Mouse (Mus musculus) kidney, postnatal 36 days (tissue): ENCODE results near the gene Prkcd.
"Not testable (repeated sequence)": the region's sequence is repeated elsewhere in the genome, so short reads cannot be mapped to it uniquely, and the experiment has no call there.

ENCODE experiments used
- DNase-seq, 2 experiments: peaks; one replicate each; pipeline ENCODE4 v3.0.0; 2021 to 2022; ENCODE audit warnings: mixed read lengths in 2 of 2

The Prkcd gene

DNA sequence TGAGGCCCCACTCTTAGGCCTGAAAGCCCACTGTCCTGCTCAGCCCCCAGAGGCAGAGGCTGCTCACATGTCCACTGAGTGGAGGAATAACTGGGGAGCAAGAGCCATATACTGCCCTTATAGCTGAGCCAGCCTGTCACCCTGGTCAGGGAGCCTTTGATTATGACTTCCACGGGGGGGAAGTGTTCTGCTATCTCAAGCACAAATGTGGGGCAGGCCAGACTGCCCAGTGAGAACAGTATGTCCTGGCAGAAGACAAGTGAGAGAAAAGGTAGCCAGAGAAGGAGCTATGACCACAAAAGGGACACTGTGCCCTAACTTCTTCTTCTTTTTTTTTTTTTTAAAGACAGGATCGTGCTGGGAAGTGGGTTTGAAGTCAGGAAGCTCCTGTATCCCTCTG, 28.9 kb downstream of the Prkcd start:
- no peak for DNase-seq

DNA sequence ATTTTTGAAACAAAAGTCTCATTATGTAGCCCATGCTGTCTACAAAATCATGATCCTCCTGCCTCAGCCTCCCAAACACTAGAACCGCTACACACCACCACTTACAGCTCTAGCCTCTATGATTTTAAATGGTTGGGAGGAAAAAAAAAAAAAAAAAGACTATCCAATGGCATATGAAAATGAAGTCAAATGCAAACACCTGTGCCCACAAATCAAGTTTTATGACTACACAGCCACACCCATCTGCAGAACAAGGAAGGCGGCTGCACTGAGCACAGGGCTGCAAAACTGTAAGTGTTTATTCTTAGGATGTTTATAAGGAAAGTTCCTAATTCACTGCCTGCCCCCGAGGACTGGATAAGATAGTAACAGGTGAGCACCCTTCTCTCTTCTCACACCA, 29.6 kb downstream of the Prkcd start:
- no peak for DNase-seq

DNA sequence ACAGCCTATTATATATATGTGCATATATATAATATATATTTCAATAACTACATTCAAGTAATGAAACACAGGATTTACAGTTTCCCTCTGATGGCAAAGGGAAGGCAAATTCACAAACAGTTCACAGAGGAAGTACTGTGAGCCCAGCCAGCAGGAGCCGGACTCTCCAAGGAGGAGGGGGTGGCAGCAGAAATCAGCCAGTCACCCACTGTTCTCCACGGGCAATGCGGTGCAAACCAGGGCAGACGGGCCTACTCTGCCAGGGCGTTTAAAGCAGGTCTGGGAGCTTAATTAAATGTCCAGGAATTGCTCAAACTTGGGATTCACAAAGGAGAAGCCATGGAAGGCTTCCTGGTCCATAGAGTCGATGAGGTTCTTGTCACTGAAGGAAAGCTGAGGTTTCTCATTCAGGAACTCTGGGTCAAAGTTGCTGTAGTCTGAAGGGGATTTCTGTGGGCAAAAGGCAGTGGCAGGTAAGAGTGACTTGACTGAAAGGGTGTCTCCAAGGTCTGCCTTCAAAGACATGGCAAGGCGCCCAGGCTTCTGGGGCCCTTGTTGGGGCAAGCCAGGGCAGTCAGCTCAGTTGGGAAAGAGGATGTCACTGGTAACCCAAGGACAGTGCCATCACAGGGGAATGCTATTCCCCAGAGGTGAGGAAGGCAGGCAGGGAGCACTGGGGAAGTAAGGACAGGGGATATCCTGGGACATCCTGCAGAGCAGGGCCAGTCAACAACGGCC, 30.3 kb downstream of the Prkcd start:
- peak in 1 of 2 experiments; percentile 49 for DNase-seq

DNA sequence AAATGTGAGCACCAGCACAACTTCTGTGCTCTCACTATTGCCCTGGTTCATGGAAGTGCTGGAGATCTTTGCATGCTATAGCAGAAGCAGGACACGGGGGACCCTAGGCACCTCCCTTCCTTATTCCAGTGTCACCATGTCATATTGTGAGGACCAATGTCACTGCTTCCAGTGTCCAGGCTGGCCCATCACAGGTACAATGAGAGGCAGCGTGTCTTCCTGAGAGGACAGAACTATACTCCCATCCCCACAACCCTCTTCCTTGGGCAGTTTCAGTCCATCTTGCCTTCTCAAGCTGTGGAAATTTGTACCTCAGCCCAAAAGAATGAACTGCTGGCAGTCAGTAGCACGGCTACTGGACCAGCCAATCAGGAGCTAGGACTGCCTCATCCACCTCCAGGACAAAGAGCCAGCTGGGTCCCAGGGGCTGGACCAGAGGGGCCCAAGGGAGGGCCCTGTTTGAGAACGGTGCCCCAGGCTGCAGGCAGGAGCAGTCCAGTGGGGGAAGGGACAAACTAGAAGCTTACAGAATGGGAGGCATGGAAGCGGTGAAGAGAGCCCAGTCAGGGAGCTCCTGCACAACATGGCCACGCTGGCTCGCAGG, 31.8 kb downstream of the Prkcd start:
- peak; percentile 32 to 36 for DNase-seq

DNA sequence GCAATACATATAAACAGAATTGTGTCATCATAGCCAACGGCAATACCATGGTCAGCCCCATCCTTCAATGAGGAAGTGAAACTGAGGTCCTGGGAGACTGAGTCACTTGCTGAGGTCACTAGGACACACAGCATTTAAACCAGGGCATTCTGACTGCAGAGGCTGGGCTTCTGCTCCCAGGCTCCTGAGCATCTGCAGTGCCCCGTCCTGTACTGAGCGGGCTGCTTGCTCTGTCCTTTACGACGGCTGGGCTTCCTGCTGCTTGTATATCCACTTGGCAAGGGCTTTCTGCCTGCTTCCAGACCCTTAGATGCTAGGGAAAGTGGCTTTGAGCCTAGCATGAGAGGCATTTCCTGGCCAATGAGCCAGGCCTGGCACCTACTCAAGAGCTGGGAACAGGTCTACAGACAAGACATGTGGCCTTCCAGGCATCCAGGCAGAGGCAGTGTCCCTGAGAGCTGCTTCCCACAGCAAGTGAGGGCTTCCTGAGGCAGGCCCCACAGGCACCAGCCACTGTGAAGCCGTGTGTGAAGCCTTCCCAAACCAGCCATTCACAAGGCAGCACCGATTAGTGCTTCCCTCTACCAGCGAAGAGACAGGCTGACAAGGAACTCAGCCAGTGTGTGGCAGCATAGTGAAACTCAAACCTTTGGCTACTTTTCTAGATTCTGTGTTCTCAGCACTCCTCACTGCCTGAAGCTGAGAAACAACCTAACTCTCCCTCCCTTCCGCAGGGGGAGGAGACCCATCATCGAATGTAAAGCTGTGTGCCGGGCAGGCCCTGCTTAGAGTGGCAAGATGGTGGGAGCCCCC, 32.5 kb downstream of the Prkcd start:
- peak; percentile 61 to 72 for DNase-seq

DNA sequence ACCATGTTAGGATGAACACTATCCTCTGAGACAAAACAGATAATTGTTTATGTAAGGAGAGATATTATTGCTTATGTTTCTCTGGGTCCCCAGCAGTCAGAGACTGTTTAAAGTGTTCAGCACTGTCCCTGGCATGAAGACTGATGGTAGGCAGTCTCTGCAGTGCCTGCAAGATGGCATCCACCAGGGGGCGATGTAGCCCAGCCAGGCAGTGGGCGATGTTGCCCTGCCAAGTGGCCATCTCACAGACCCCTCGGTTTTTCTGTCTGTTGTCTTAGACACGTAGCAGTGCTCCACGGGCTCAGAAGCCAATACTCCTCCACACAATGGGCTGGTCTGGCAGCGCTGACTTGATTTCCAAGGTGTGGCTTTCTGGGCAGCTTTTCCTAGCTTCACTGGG, 34.6 kb downstream of the Prkcd start:
- DNase-seq, result peak; percentile 76 to 93

DNA sequence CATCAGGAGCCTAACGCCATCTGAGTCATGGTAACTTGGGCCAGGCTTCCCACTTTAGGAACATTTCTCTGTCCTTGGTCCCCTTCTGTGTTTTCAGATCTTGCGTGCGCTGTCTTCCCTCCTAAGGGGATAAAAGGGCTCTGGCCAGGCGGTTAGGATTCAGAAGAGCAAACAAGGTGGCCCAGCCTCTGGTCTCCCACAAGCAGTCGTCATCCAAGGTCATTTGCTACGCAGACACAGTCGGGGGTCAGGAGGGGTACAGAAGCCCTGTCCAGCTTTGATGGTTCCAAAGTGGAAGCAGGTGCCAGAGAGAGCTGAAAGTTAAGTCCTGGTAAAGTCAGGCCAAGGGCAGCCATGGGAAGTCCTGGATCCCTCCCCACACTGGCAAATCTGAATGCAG, 35.1 kb downstream of the Prkcd start:
- no peak for DNase-seq

DNA sequence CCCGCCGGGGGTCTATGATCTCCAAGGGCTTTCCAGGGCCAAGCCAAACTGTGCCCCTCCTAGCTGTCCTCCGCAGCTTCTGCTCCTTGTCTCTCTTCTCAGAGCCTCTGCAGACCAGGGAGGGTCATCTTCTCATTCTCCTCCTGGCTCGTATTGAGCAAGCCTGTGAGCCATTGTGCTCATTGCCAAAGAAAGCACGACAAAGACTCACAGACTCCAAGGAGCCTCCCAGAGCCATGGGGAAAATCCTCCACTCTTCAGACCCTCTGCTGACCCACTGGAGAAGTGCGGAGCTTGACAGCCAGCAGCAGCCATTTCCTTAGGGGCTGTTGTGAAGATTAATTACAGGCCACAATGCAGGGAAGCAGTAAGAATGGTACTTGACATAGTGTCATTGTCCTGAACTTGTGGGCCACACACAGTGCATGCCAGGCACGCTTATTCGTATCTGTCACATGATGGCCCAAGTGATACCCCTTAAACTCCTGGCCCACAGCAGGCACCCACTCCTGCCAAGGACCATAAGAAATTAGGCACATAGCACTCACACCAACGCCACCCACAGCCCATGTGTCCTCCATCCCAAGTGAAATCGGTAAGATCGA, 35.9 kb downstream of the Prkcd start:
- no peak for DNase-seq

DNA sequence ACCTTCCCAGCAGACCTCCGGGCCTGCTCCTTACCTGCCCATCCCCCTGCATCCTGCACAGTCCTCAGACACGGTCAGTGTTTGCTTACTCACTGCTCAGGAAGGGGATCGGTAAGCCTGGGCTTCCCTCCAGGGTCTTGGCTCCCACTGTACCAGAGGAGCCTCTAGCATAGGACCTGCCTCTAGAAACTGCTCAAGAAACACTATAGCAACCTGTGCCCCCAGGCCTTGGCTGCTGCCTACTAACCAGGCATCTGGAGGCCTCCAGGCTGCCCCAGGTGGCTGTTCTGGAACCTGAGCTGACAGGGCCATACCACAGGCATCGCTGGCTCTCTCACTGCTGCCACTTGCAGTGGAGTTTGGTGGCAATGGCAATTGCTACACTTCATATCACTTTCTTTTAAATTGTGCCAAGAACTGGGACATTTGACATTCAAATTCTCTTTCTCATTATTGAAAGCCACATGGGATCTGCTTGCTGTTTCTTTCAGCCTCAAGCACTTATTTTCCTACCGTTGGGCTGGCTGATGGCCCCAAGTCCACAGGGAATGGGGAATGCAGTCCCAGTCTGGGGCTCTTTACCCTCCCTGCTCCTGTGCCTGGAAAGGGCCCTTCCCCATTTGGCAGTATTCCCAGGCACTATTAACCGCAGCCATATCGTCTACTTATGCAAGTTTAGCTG, 39.1 kb downstream of the Prkcd start:
- DNase-seq, result no peak

DNA sequence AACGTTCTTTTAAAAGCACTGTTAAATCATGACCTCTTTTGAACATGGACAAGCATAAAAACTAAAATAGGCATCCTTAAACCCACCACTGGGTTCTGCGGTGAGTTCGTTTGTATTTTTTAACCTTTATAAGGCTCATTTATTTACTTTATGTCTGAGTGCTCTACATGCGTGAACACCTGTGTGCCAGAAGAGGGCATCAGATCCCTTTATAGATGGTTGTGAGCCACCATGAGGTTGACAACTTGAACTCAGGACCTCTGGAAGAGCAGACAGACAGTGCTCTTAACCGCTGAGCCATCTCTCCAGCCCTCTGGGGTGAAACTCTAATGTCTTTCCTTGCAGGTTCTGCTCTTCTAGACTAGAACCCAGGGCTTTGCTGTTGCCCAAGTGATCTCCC, 40.7 kb downstream of the Prkcd start:
- no peak for DNase-seq

DNA sequence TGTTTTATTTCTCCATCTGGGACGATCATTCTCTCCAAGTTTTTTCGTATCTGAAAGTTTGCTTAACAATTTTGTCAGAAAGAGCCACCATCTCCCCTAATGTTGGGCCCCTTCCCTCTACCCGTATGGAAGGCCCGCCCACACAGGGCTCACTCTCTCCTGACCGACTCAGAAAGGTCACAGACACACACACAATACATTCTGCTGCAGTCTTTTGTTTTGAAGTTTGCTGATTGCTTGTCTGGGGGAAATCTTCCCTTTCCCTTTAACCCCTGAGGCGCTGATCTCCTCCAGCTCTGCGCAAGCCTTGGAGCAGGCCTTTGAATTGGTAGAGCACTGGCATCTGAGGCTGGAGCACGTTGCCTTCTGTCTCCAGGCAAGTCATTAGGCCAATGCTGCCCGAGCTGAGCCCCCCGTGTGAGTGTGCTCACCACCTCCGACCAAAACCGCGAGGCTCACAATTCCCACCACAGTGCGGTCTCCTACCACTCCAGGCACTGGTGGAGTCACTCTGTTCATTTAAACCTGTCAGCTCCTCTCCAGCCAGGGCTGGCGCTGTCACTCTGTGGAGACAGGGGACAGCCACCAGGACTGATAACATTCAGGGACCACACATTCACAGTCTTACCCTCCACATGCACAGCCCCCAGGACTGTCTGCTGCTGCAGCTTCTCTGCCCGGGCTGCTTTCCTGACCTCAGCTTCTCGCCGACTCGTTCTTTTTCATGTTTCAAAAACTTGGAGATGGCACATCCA, 41.3 kb downstream of the Prkcd start:
- no peak for DNase-seq

DNA sequence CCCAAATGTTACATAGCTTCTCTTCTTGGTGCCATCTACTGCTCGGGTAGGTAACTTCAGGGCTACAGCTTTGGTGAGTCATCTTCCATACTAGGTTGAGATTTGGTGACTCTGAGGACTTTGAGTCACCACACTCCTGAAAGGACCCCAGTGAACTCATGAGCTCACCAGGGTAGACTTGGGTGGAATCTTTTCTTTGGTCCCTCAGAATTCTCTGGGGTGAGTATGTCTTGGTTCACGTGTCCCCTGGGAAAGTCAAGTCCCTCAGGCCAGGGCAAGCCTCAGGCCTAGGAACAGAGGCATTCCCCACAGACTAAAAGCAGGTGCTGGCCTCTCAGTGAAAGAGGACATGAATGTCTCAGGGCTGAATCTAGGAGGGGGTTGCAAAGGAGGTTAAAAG, 41.9 kb downstream of the Prkcd start:
- DNase-seq, result no peak

DNA sequence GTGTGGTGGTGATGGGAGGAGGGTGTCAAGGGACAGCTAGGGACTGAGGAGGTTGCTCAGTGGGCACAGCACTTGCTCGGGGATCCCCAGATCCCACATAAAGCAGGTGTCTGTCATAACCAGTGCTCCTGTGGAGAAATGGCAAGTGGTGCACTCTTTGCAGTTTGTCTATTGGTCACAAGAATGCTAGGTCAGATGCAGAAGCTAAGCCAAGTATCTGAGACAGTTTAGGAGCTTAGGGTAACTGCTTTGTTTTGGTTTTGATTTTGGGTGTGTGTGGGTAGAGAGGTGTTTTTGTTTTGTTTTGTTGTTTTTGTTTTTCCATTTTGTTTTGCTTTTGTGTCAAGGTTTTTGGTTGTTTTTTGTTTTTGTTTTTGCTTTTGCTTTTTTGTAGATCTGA, 44.8 kb downstream of the Prkcd start:
- DNase-seq, result no peak

DNA sequence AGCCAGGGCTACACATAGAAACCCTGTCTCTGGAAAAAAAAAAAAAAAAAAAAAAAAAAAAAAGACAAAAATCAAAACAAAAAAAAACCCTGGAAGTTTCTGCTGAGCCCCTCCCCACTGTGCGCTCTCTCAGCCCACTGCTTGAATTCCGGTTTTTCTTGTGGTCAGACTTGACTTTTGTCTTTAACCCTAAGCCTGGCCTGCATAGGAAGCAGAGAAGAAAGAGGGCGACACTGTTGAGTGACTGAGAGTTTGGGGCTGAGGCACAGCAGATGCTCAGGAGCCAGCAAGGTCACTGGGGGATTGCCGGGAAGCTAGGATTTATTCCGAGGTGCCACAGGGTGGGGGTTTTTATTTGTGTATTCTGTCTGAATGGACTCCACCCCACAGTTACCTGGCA, 46.1 kb downstream of the Prkcd start:
- DNase-seq, result no peak

DNA sequence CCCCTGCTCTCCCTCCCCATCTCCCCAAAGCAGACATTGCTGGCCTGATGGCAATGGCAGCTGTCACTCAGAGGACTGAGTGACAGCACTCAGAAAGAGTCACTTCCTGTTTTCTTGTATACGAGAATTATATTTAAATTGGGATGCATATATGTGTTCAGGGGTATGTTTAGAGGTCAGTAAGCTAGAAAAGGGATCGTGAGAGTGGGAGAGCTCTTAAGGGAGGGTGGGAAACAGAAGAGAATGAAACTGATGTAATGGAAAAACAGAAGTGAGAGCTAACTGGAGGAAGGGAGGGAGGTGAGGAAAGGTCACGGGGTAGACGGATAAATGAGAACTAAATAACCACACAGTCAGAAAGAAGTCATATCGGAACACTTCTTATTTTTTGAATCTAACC, 46.8 kb downstream of the Prkcd start:
- no peak for DNase-seq

DNA sequence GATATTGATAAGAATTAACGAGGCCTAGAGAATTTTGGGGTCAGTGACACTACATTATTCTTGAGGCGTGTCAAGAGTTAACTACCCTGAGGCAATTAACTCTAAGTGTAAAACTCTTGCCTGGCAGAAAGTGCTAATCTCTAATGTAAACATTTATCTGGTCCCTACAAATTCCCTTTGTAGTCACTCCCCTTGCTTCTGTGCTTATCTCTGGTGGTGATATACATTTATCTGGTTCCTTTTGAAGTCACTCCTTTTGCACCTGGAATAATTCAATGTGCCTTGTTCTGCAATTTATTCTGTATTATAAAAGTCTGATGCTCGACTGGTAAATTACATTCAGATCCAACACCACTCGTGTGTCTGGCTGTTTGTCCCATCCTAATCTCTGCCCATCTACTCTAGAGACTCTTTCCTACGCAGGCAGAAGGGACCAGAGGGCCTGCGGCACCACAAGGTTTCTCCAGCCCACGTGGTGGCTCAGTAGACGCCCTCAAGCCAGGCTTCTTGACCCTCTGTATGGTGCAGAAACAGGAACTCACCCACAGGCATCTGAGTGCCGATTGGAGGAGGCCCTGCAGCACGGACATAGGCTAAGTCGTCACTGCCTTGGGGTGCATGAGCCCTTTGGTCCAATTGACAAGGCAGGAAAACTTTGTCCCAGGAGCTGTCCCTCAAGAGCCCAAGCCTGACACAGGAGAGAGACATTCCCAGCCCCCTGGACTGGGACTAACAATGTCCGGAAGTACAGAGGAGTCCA, 48.5 kb downstream of the Prkcd start:
- not testable (repeated sequence) for DNase-seq

DNA sequence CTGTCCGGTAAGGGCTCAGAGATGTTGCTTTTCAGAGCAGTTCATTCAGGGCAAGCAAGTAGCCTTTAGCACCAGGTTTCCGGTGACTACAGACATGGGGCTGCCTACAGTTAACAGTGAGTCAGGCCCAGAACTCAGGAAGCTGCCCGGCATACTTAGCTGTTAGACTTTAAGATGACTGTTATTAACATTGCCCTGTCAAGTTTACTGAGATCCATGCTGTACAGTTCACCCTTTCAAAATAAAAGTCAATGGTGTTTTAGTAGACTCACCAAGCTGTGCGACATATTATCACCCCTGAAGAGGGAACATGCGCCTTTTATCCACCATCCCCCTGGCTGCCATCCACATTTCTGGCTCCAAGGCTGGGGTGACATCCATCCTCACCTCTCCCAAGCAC, 49.8 kb downstream of the Prkcd start:
- DNase-seq, result no peak

DNA sequence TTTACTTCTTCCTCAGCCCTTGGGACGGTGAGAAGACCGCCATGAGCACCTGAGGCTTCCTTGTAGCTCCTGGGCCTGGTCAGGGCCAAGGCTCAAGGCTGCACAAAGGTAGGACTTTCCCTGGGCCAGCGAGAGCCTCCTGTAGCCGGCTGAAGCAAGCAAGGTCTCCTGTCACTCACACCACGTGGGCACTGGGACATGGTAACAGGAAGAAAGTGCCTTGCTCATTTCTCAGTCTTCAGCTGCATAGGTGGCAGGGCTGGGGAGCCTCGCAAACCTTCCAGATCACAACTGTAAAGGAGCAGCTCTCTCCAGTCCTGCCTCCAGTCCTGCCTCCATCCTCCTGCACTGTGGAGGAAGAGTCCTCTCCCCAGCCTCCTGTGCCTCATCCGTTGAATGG, 50.2 kb downstream of the Prkcd start:
- no peak for DNase-seq

DNA sequence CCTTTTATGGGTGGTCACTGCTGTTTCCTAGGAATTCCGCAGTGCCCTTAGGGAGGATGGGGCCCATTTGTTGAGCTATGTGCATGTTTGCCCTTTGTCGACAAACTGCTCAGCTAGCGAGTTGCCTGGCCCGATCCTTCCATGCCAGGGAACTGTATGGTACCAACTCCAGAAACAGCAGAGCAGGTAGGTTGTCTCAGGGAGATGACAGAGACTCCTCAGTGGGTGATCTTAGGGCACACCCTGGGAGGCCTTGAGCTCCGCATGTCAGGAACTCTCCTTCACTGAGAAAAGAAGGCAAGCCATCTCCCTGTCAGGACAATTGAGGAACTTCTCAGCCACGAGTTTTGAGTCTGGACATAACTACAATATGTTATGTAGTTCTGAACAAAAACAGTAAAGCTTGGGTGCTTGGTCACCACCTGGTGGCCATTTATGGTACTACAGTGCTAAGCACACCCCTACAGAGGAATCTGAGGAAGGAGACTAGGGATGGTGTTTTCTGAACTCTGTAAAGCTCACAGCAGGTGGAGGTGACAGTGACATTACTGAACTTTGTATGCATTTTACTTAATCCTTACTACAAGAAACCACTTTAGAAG, 51.9 kb downstream of the Prkcd start:
- DNase-seq, result peak; percentile 78 to 88

DNA sequence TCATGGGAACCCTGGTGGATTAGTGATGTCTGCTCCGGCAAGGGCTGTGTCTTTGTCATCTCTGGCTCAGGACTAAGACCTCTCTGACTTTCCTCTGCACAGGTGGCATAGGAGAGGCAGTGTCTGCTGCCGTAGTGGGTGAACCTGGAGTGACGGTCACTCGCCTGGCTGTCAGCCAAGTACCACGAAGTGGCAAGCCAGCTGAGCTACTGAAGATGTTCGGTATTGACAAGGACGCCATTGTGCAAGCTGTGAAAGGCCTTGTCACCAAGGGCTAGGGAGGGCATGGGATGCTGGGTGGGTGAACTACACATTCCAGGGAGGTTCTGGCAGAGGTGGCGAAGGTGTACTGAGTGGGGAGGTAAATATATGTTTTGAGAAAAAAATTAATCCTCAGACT, 52.8 kb downstream of the Prkcd start:
- DNase-seq, result no peak

DNA sequence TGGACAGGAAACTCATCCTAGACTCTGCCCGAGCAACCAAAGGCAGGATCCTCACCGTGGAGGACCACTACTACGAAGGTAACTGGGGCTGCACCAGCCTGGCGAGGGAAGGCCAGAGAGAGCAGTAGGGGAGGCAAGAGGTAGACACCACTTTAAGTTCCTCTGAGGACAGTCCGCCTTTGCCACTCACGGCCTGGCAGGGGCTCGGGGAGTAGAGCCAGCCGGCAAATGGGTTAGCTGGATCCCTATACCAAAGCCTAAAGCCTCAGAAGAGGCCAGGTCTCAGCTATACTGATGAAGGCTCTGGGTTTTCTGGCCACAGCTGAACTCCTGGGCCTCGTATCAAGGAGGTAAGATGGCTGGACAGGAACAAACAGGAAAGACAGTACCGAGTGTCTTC, 53.8 kb downstream of the Prkcd start:
- no peak for DNase-seq
